Mouse (Mus musculus): ENCODE results near the gene Syt14. TPM values are rescaled to one million over a fixed set of nuclear protein-coding genes. Genes with fewer than 3 reads are reported as not detected.

The Syt14 gene
- polyA plus RNA-seq, 2 experiments = 4.7 to 4.8 TPM

DNA sequence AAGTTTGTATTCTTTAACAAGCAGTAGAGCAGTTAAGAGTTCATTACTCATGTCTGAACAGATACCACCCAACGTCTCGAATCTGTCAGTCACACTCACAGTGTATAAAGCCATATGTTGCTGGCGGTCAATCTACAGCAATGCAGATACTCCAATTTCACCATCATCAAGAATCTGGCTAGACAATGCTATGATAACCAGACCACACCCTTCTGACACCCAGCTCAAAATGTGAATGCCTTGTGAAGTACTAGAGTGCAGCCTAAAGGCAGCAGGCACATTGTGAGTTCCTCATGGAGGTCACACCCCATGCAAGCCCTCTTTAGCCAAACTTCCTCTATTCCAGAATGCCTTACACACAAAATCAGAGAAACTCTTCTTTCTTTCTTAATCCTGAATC lies 53.9 kb downstream of the Syt14 start:
- Histone ChIP-seq H3K4me2 (ENCODE audit: low read depth) (no peak overlapping the region), H3K9me3 (ENCODE audit: control insufficient read depth, low read length) (no peaks in the 10 kb centered on the region), H3K9ac (replicated peaks) (no peak overlapping the region), H3K27ac (no peak overlapping the region), H3K4me1 (replicated peaks; ENCODE audit: control insufficient read depth in 2 of 2, insufficient read depth in 2 of 2, low read length in 1 of 2) (peaks cover 12 to 14% of the 10 kb centered on the region in 2 experiments), H3K36me3 (replicated peaks; ENCODE audit: control insufficient read depth, insufficient read depth, low read depth) (peaks cover 9% of the 10 kb centered on the region), H3K27me3 (ENCODE audit: control insufficient read depth, insufficient read depth, low read length) (no peaks in the 10 kb centered on the region), H3K4me3 (ENCODE audit: insufficient read depth in 1 of 2, low read depth in 2 of 2, low read length in 2 of 2) (no peak overlapping the region)
- peak; percentile 83 for ATAC-seq (ENCODE audit: insufficient read depth)
- no peak for TF ChIP-seq CTCF (IDR thresholded peaks at IDR 0.05; ENCODE audit: low read depth)
- peak; percentile 82 for TF ChIP-seq EP300 (IDR thresholded peaks at IDR 0.05; ENCODE audit: low read depth)
- WGBS (ENCODE audit: insufficient replicate concordance) = 24% methylated on average over 3 of the region's 3 CpGs
- DNase-seq (ENCODE audit: low read depth in 3 of 3, low spot score in 3 of 3) = peak in 1 of 3 experiments; percentile 44

DNA sequence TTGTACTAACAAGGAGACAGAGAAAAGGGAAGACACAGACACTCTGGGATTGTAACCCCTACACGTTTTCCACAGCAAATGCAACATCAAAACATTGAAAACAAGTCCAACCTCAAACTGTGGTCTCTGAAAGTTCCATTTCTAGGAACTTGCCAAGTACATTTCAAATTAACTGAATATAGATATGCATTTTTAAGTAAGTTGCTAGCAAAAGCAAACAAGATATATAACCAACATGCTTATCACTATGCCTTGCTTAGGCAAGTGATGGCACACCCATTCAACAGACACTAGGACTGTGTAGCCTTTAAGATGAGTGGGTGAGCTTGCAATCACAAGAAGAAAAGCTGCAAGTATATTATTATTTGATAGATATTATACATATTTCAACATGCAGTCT lies 54.5 kb downstream of the Syt14 start:
- Histone ChIP-seq H3K27me3 (ENCODE audit: control insufficient read depth, insufficient read depth, low read length) (no peaks in the 10 kb centered on the region), H3K27ac (no peak overlapping the region), H3K9me3 (ENCODE audit: control insufficient read depth, low read length) (no peaks in the 10 kb centered on the region), H3K4me3 (ENCODE audit: insufficient read depth in 1 of 2, low read depth in 2 of 2, low read length in 2 of 2) (no peak overlapping the region), H3K4me1 (replicated peaks; ENCODE audit: control insufficient read depth in 2 of 2, insufficient read depth in 2 of 2, low read length in 1 of 2) (peaks cover 12% of the 10 kb centered on the region in 2 experiments), H3K9ac (replicated peaks) (no peak overlapping the region), H3K36me3 (replicated peaks; ENCODE audit: control insufficient read depth, insufficient read depth, low read depth) (peaks cover 9% of the 10 kb centered on the region), H3K4me2 (ENCODE audit: low read depth) (no peak overlapping the region)
- ATAC-seq (ENCODE audit: insufficient read depth) = peak; percentile 77; the same call in 1 of the 2 replicates
- peak in 1 of 3 experiments; percentile 13 for DNase-seq (ENCODE audit: low read depth in 3 of 3, low spot score in 3 of 3)
- TF ChIP-seq EP300 (IDR thresholded peaks at IDR 0.05; ENCODE audit: low read depth) = no peak
- no peak for TF ChIP-seq CTCF (IDR thresholded peaks at IDR 0.05; ENCODE audit: low read depth)
- 12% methylated on average over 1 of the region's 1 CpGs for WGBS (ENCODE audit: insufficient replicate concordance)

DNA sequence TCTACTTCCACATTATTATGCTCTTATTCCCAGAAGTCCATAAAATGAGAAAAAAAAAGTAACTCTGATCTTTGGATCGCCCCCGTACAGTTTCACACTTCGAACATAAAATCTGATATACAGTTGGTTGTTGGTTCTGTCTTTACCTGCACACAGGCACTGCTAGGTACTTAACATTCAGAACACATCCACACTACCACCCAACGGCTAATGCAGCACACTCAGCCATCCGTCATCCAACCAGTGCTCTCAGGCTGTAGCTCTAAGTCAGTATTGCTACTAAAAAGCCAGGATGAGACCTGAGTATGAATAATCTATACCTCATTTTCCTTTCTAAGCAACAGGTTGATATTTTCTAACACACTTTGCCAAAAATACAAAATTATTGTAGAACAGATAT lies 73.3 kb downstream of the Syt14 start:
- no peaks in the 10 kb centered on the region for H3K36me3 ChIP-seq (replicated peaks; ENCODE audit: control insufficient read depth, insufficient read depth, low read depth)
- H3K27ac ChIP-seq = no peak overlapping the region
- no peaks in the 10 kb centered on the region for H3K9me3 ChIP-seq (ENCODE audit: control insufficient read depth, low read length)
- TF ChIP-seq EP300 (IDR thresholded peaks at IDR 0.05; ENCODE audit: low read depth) = no peak
- TF ChIP-seq CTCF (IDR thresholded peaks at IDR 0.05; ENCODE audit: low read depth) = no peak
- no peaks in the 10 kb centered on the region for H3K27me3 ChIP-seq (ENCODE audit: control insufficient read depth, insufficient read depth, low read length)
- H3K4me3 ChIP-seq (ENCODE audit: insufficient read depth in 1 of 2, low read depth in 2 of 2, low read length in 2 of 2) = no peak overlapping the region
- H3K4me1 ChIP-seq (replicated peaks; ENCODE audit: control insufficient read depth in 2 of 2, insufficient read depth in 2 of 2, low read length in 1 of 2) = no peaks in the 10 kb centered on the region
- ATAC-seq (ENCODE audit: insufficient read depth) (no peak), DNase-seq (ENCODE audit: low read depth in 3 of 3, low spot score in 3 of 3) (no peak)
- H3K4me2 ChIP-seq (ENCODE audit: low read depth) = no peak overlapping the region
- whole genome bisulfite sequencing (ENCODE audit: insufficient replicate concordance) = 88% methylated on average over 5 of the region's 5 CpGs
- H3K9ac ChIP-seq (replicated peaks) = no peak overlapping the region

DNA sequence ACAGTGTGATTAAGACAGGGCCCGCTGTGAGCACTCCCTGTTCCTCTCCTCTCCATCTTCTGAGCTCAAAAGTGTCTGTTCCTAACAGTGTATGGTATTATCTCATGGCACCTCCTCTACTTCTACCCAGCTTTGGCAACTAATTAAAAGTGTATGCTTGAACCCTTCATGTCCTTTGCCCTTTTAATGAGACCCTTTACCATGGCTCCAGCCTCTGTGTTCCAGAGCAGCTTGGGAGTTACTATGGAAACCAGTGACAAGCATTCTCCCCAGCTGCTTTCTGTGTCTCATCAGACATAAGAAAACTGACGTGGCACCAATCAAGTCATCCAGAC lies 87.8 kb downstream of the Syt14 start:
- Histone ChIP-seq H3K27ac (no peak overlapping the region), H3K4me2 (ENCODE audit: low read depth) (no peak overlapping the region), H3K9me3 (ENCODE audit: control insufficient read depth, low read length) (no peaks in the 10 kb centered on the region), H3K4me3 (ENCODE audit: insufficient read depth in 1 of 2, low read depth in 2 of 2, low read length in 2 of 2) (no peak overlapping the region), H3K4me1 (replicated peaks; ENCODE audit: control insufficient read depth in 2 of 2, insufficient read depth in 2 of 2, low read length in 1 of 2) (no peaks in the 10 kb centered on the region), H3K36me3 (replicated peaks; ENCODE audit: control insufficient read depth, insufficient read depth, low read depth) (no peaks in the 10 kb centered on the region), H3K27me3 (ENCODE audit: control insufficient read depth, insufficient read depth, low read length) (no peaks in the 10 kb centered on the region), H3K9ac (replicated peaks) (no peak overlapping the region)
- no peak for TF ChIP-seq CTCF (IDR thresholded peaks at IDR 0.05; ENCODE audit: low read depth)
- no peak for TF ChIP-seq EP300 (IDR thresholded peaks at IDR 0.05; ENCODE audit: low read depth)
- no peak for DNase-seq (ENCODE audit: low read depth in 3 of 3, low spot score in 3 of 3)
- ATAC-seq (ENCODE audit: insufficient read depth) = no peak
- WGBS (ENCODE audit: insufficient replicate concordance) = 67% methylated on average over 2 of the region's 2 CpGs

GRCm38 (mm10) chr1:192947170-192947838 lies 88.3 kb downstream of the Syt14 start:
- DNase-seq (ENCODE audit: low read depth in 3 of 3, low spot score in 3 of 3) = no peak
- Histone ChIP-seq H3K9me3 (ENCODE audit: control insufficient read depth, low read length) (no peaks in the 10 kb centered on the region), H3K4me2 (ENCODE audit: low read depth) (no peak overlapping the region)

More at GRCm38 (mm10) chr1:192947170-192947838, 88.3 kb downstream of the Syt14 start:
- Histone ChIP-seq H3K4me3 (ENCODE audit: insufficient read depth in 1 of 2, low read depth in 2 of 2, low read length in 2 of 2) (no peak overlapping the region), H3K4me1 (replicated peaks; ENCODE audit: control insufficient read depth in 2 of 2, insufficient read depth in 2 of 2, low read length in 1 of 2) (no peaks in the 10 kb centered on the region), H3K27ac (no peak overlapping the region), H3K9ac (replicated peaks) (no peak overlapping the region), H3K36me3 (replicated peaks; ENCODE audit: control insufficient read depth, insufficient read depth, low read depth) (no peaks in the 10 kb centered on the region), H3K27me3 (ENCODE audit: control insufficient read depth, insufficient read depth, low read length) (no peaks in the 10 kb centered on the region)
- 85% methylated on average over 1 of the region's 1 CpGs for WGBS (ENCODE audit: insufficient replicate concordance)
- no peak for TF ChIP-seq EP300 (IDR thresholded peaks at IDR 0.05; ENCODE audit: low read depth)
- TF ChIP-seq CTCF (IDR thresholded peaks at IDR 0.05; ENCODE audit: low read depth) = no peak
- no peak for ATAC-seq (ENCODE audit: insufficient read depth)
